Mouse (Mus musculus) colon, adult 2 months (tissue): Measurements from ENCODE around the gene Ss18l2. TPM values are rescaled to one million over a fixed set of nuclear protein-coding genes. Genes with fewer than 3 reads are reported as not detected.

Source experiments
- polyA plus RNA-seq: library from polyadenylated mRNA; depleted of rRNA; stranded (reverse); fragments of >200 nt; gene quantifications from 2 replicates; pipeline ENCODE4 v1.2.3, GENCODE M21; 2012; rRNA removed

Ss18l2 gene
- polyA plus RNA-seq = 16.9 and 22.0 TPM in 2 replicates

GRCm38 (mm10) chr9:121709898-121710583, at the start of gene Ss18l2:
Gene Ss18l2, plus strand, starts transcription at chr9:121710329.

DNA sequence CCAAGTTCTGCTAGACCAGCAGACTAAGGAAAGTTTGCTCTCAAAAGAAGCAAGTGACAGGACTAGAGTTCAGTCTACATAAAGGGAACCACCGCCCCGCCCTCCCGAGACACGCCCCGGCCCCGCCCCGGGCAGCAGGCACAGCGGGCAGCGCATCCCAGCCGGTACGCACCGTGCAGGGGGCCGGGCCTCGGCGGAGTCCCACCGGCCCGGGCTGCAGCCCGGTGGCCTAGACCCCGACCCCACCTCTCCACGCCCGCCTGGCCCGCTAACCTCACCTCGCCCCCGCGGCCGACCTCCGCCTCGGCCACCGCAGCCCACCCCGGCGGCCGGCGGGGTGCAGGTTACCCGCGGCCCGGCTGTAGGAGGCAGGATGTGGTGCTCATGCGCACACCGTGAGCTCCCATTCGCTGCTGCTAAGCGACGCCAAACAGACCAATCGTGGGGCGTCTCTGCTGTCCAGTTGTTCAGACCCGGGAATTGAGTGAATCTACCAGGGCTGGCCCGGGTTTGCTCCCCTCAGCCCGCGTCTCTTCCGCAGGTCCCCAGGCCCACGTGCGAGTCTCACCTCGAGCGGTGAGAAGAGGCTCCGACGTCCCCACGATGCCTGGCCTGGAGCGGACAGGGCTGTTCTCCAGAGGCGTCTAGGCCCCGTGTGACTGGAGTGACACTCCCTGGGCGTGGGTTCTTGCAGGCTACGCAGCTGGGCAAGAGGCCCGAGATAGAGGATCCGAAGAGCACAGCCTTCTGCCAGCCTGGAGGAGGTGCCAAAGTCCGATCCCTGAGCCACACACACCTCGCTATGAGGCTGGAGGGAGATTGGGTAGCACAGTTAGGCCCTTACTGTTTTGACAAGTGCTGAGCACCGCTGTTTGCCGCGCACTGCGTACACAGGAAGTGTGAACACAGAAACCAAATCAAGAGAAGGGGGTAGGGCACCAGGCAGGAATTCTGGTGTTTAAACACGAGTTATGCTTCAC, 5.2 kb upstream of the Ss18l2 start, which contains the start of gene Sec22c:
Sec22c (minus strand) TSS at position 845 of the 980 bp plus-strand sequence.

DNA sequence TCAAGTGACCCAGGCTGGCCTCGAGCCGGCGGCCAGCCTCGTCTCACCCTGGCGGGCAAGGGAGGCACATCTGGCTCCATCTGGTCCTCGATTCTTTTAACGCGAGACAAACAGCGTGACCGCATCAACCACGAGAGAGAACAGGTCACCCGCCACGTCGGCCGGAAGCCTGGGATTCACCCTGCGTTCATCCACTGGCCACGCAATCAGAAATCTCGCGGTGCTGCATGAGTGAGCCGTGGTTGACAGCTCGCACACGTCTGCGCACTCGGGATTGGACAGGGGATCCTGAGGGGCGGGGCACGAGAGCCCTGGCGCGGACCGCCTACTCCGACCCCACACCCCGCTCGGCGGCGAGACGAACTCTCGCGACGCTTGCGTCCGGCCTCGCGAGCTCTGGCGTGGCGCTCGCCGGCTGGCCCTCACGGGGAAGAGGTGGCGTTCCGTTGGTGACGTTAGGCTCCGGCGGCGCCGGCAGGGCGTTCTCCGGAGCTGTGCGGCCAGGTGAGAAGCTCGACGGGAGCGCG, 8.7 kb downstream of the Ss18l2 start, which contains the start of gene Nktr:
Nktr (plus strand) TSS at position 378 of the 527 bp plus-strand sequence.

GRCm38 (mm10) chr9:121759091-121760081, 49.3 kb downstream of the Ss18l2 start, which contains the start of gene Zfp651:
Gene Zfp651, plus strand, starts transcription at chr9:121759330.

Other genes starting within 250 kb of the Ss18l2 start
- 16.4 and 29.0 TPM in 2 replicates for gene Cck, start 214.6 kb upstream of the Ss18l2 start, polyA plus RNA-seq
- gene Lyzl4, start 68.2 kb upstream of the Ss18l2 start, polyA plus RNA-seq = 0.59 and 0.74 TPM in 2 replicates
- 124 and 132 TPM in 2 replicates for gene Vipr1, start 67.6 kb upstream of the Ss18l2 start, polyA plus RNA-seq
- gene Sec22c, start 4.8 kb upstream of the Ss18l2 start, polyA plus RNA-seq = 8.9 and 10.2 TPM in 2 replicates
- 37.5 and 41.4 TPM in 2 replicates for gene Nktr, start 8.8 kb downstream of the Ss18l2 start, polyA plus RNA-seq
- gene Zfp651, start 49.0 kb downstream of the Ss18l2 start, polyA plus RNA-seq = 21.9 and 23.4 TPM in 2 replicates
- 0.21 and 0.55 TPM in 2 replicates for gene Klhl40, start 67.3 kb downstream of the Ss18l2 start, polyA plus RNA-seq
- gene Hhatl, start 82.2 kb downstream of the Ss18l2 start, polyA plus RNA-seq = 5.0 and 6.6 TPM in 2 replicates
- 0.25 and 0.30 TPM in 2 replicates for gene Ccdc13, start 129.1 kb downstream of the Ss18l2 start, polyA plus RNA-seq
- gene Higd1a, start 148.0 kb downstream of the Ss18l2 start, polyA plus RNA-seq = 29.6 and 33.9 TPM in 2 replicates
- gene Ackr2, start 188.0 kb downstream of the Ss18l2 start, polyA plus RNA-seq = 1.8 and 2.2 TPM in 2 replicates
- 0.07 and 0.08 TPM in 2 replicates for gene Cyp8b1, start 206.0 kb downstream of the Ss18l2 start, polyA plus RNA-seq
- 1.3 and 1.5 TPM in 2 replicates for gene Fam198a, start 240.7 kb downstream of the Ss18l2 start, polyA plus RNA-seq